Mouse (Mus musculus) liver, embryonic 13.5 days (tissue): ENCODE measurements around the gene Fmnl1. TPM values are rescaled to one million over a fixed set of nuclear protein-coding genes. Genes with fewer than 3 reads are reported as not detected.

Source experiments
- ATAC-seq: fragments of 200-750 bp; cut with Nextera tagmentation; 2 replicates; pipeline ENCODE4 v1.8.0; 2017; ENCODE audit warnings: low read depth, mild to moderate bottlenecking, moderate number of reproducible peaks, moderate library complexity
- DNase-seq: peaks from one replicate; pipeline ENCODE4 v3.0.0; 2022
- H3K27ac ChIP-seq: fragments of 300-500 bp; sonication (generic); 2 replicates; pipeline ENCODE4 v1.5.1; 2015; ENCODE audit warnings: moderate library complexity, mild to moderate bottlenecking, inconsistent platforms
- H3K27me3 ChIP-seq: fragments of 300-500 bp; sonication (generic); 2 replicates; pipeline ENCODE4 v1.6.1; 2015; ENCODE audit warnings: mild to moderate bottlenecking, inconsistent platforms
- H3K36me3 ChIP-seq: fragments of 300-500 bp; sonication (generic); 2 replicates; pipeline ENCODE4 v1.6.1; 2015; ENCODE audit warnings: mild to moderate bottlenecking, inconsistent platforms
- H3K4me1 ChIP-seq: fragments of 300-500 bp; sonication (generic); replicated peaks from 2 replicates; pipeline ENCODE4 v1.6.1; 2015; ENCODE audit warnings: inconsistent platforms
- H3K4me2 ChIP-seq: fragments of 300-500 bp; sonication (generic); 2 replicates; pipeline ENCODE4 v1.6.1; 2015; ENCODE audit warnings: inconsistent platforms, mild to moderate bottlenecking, moderate library complexity
- H3K4me3 ChIP-seq: fragments of 300-500 bp; sonication (generic); replicated peaks from 2 replicates; pipeline ENCODE4 v1.5.1; 2015; ENCODE audit warnings: mild to moderate bottlenecking, inconsistent platforms
- H3K9ac ChIP-seq: fragments of 300-500 bp; sonication (generic); 2 replicates; pipeline ENCODE4 v1.6.1; 2015; ENCODE audit warnings: mild to moderate bottlenecking, inconsistent platforms
- H3K9me3 ChIP-seq: fragments of 300-500 bp; sonication (generic); replicated peaks from 2 replicates; pipeline ENCODE4 v1.6.1; 2016; ENCODE audit warnings: inconsistent platforms
- WGBS: fragments of 180-500 bp; shearing (Covaris S2); methylation state at CpG from one replicate; pipeline ENCODE4 v1.1.7; 2015; ENCODE audit not compliant: insufficient replicate concordance; 5-methylcytosine and 5-hydroxymethylcytosine counted together
- polyA plus RNA-seq: library from polyadenylated mRNA; unstranded; fragments of >200 nt; fragmentation: Nextera tagmentation; extraction: Ambion mirVana; gene quantifications from 2 replicates; pipeline ENCODE4 v1.2.1, GENCODE M21; 2015

Gene Fmnl1
- polyA plus RNA-seq, 1 experiment from 2014 or later, result 3.0 TPM

GRCm38 (mm10) chr11:103141944-103142255 lies 29.0 kb upstream of the Fmnl1 start:
- 46% methylated on average over 1 of the region's 1 CpGs for WGBS
- H3K27ac ChIP-seq, result peak overlapping the region; percentile 67
- H3K4me3 ChIP-seq, result no peak overlapping the region
- H3K4me2 ChIP-seq, result no peak overlapping the region
- no peak for DNase-seq
- H3K9me3 ChIP-seq, result no peaks in the 10 kb centered on the region
- H3K4me1 ChIP-seq, result peaks cover 55% of the 10 kb centered on the region
- ATAC-seq, result no peak
- peaks cover 20% of the 10 kb centered on the region for H3K36me3 ChIP-seq
- peak overlapping the region; percentile 6; the same call in 1 of the 2 replicates for H3K9ac ChIP-seq
- no peaks in the 10 kb centered on the region for H3K27me3 ChIP-seq

- DNase-seq (no peak), ATAC-seq (no peak)
- H3K36me3 ChIP-seq, result peaks cover 20% of the 10 kb centered on the region
- no peak overlapping the region for H3K9ac ChIP-seq
- peaks cover 56% of the 10 kb centered on the region for H3K4me1 ChIP-seq
- WGBS, result 39% methylated on average over 8 of the region's 8 CpGs
- peak overlapping the region; percentile 5; the same call in 1 of the 2 replicates for H3K4me2 ChIP-seq
- H3K9me3 ChIP-seq, result no peaks in the 10 kb centered on the region
- no peaks in the 10 kb centered on the region for H3K27me3 ChIP-seq
- H3K27ac ChIP-seq, result peak overlapping the region; percentile 56
- no peak overlapping the region for H3K4me3 ChIP-seq
These were observed 28.3 kb upstream of the Fmnl1 start for GRCm38 (mm10) chr11:103142441-103143182.

GRCm38 (mm10) chr11:103144309-103145285 lies 26.3 kb upstream of the Fmnl1 start:
- no peaks in the 10 kb centered on the region for H3K27me3 ChIP-seq
- H3K9ac ChIP-seq, result 0 out of 2 replicates have a peak overlapping the region, but pooled peaks have one; percentile 19
- no peak for DNase-seq
- peak overlapping the region; percentile 54 for H3K27ac ChIP-seq
- peaks cover 3% of the 10 kb centered on the region; the same call in 1 of the 2 replicates for H3K36me3 ChIP-seq
- WGBS, result 29% methylated on average over 12 of the region's 12 CpGs
- peaks cover 59% of the 10 kb centered on the region for H3K4me1 ChIP-seq
- no peaks in the 10 kb centered on the region for H3K9me3 ChIP-seq
- H3K4me3 ChIP-seq, result no peak overlapping the region
- no peak overlapping the region for H3K4me2 ChIP-seq
- peak; percentile 39; the same call in 1 of the 2 replicates for ATAC-seq

- H3K4me1 ChIP-seq, result peaks cover 49% of the 10 kb centered on the region
- H3K9ac ChIP-seq, result no peak overlapping the region
- H3K9me3 ChIP-seq, result no peaks in the 10 kb centered on the region
- no peak overlapping the region for H3K4me2 ChIP-seq
- 68% methylated on average over 4 of the region's 4 CpGs for WGBS
- DNase-seq (no peak), ATAC-seq (no peak)
- H3K36me3 ChIP-seq, result no peaks in the 10 kb centered on the region
- no peak overlapping the region for H3K4me3 ChIP-seq
- H3K27ac ChIP-seq, result peak overlapping the region; percentile 27; the same call in 1 of the 2 replicates
- H3K27me3 ChIP-seq, result no peaks in the 10 kb centered on the region
These were observed 24.5 kb upstream of the Fmnl1 start for GRCm38 (mm10) chr11:103146386-103146785.

GRCm38 (mm10) chr11:103147766-103148165 lies 23.1 kb upstream of the Fmnl1 start:
- no peaks in the 10 kb centered on the region for H3K9me3 ChIP-seq
- DNase-seq (no peak), ATAC-seq (no peak)
- H3K4me1 ChIP-seq, result peaks cover 36% of the 10 kb centered on the region
- H3K4me3 ChIP-seq, result no peak overlapping the region
- no peak overlapping the region for H3K4me2 ChIP-seq
- no peaks in the 10 kb centered on the region for H3K36me3 ChIP-seq
- no peak overlapping the region for H3K9ac ChIP-seq
- H3K27me3 ChIP-seq, result no peaks in the 10 kb centered on the region
- WGBS, result 56% methylated on average over 4 of the region's 4 CpGs
- 0 out of 2 replicates have a peak overlapping the region, but pooled peaks have one; percentile 32 for H3K27ac ChIP-seq

GRCm38 (mm10) chr11:103149771-103150170 lies 21.1 kb upstream of the Fmnl1 start:
- H3K4me2 ChIP-seq, result no peak overlapping the region
- no peak overlapping the region for H3K4me3 ChIP-seq
- no peak overlapping the region for H3K27ac ChIP-seq
- H3K9ac ChIP-seq, result no peak overlapping the region
- ATAC-seq (no peak), DNase-seq (no peak)
- H3K36me3 ChIP-seq, result no peaks in the 10 kb centered on the region
- H3K9me3 ChIP-seq, result no peaks in the 10 kb centered on the region
- H3K27me3 ChIP-seq, result no peaks in the 10 kb centered on the region
- peaks cover 20% of the 10 kb centered on the region for H3K4me1 ChIP-seq
- 84% methylated on average over 4 of the region's 4 CpGs for WGBS

GRCm38 (mm10) chr11:103158621-103159478 lies 12.1 kb upstream of the Fmnl1 start:
- Histone ChIP-seq H3K36me3 (no peaks in the 10 kb centered on the region), H3K27me3 (no peaks in the 10 kb centered on the region), H3K4me1 (peaks cover 8% of the 10 kb centered on the region), H3K9me3 (no peaks in the 10 kb centered on the region), H3K27ac (peak overlapping the region; percentile 31), H3K4me2 (peak overlapping the region; percentile 66), H3K4me3 (peak overlapping the region; percentile 50), H3K9ac (peak overlapping the region; percentile 61)
- 5% methylated on average over 25 of the region's 25 CpGs for WGBS
- peak; percentile 94 for ATAC-seq
- DNase-seq, result peak; percentile 91

GRCm38 (mm10) chr11:103160738-103161137 lies 10.2 kb upstream of the Fmnl1 start:
- Histone ChIP-seq H3K36me3 (no peaks in the 10 kb centered on the region), H3K27ac (no peak overlapping the region), H3K4me2 (no peak overlapping the region), H3K4me3 (no peak overlapping the region), H3K27me3 (no peaks in the 10 kb centered on the region), H3K9me3 (no peaks in the 10 kb centered on the region), H3K4me1 (peaks cover 14% of the 10 kb centered on the region), H3K9ac (no peak overlapping the region)
- no peak for ATAC-seq
- DNase-seq, result no peak
- 84% methylated on average over 11 of the region's 11 CpGs for WGBS

- 70% methylated on average over 7 of the region's 7 CpGs for WGBS
- Histone ChIP-seq H3K27ac (no peak overlapping the region), H3K4me3 (no peak overlapping the region), H3K4me2 (no peak overlapping the region), H3K4me1 (peaks cover 14% of the 10 kb centered on the region), H3K9ac (no peak overlapping the region), H3K36me3 (no peaks in the 10 kb centered on the region), H3K27me3 (no peaks in the 10 kb centered on the region), H3K9me3 (no peaks in the 10 kb centered on the region)
- DNase-seq (no peak), ATAC-seq (no peak)
These were observed 9.5 kb upstream of the Fmnl1 start for GRCm38 (mm10) chr11:103161449-103161848.

- Histone ChIP-seq H3K4me2 (no peak overlapping the region), H3K9me3 (no peaks in the 10 kb centered on the region), H3K36me3 (no peaks in the 10 kb centered on the region), H3K9ac (no peak overlapping the region), H3K4me1 (peaks cover 14% of the 10 kb centered on the region), H3K4me3 (no peak overlapping the region), H3K27ac (no peak overlapping the region), H3K27me3 (no peaks in the 10 kb centered on the region)
- DNase-seq (peak; percentile 34), ATAC-seq (no peak)
- 73% methylated on average over 5 of the region's 5 CpGs for WGBS
These were observed 8.8 kb upstream of the Fmnl1 start for GRCm38 (mm10) chr11:103162132-103162531.
